Mouse (Mus musculus) B cell, adult 67 days (primary cell): Measurements from ENCODE around the gene Nckipsd. TPM values are rescaled to one million over a fixed set of nuclear protein-coding genes. Genes with fewer than 3 reads are reported as not detected.

ENCODE experiments used
- total RNA-seq, 2 experiments: library from RNA; stranded (reverse); gene quantifications; 4 replicates each; pipeline ENCODE4 v1.2.4; 2023

Gene Nckipsd
- total RNA-seq, result 10 to 100 TPM; 18.1 to 25.1 TPM

GRCm38 (mm10) chr9:108808163-108808665 is at the start of gene Nckipsd:
Gene Nckipsd (plus strand): TSS chr9:108808368.

GRCm38 (mm10) chr9:108783548-108784463 is 24.4 kb upstream of the Nckipsd start, which contains the start of gene Ip6k2:
Gene Ip6k2 (plus strand): TSS chr9:108783796.

GRCm38 (mm10) chr9:108825820-108826699 is 17.9 kb downstream of the Nckipsd start, which contains the start of gene Celsr3:
Gene Celsr3 (plus strand): TSS chr9:108826320.

GRCm38 (mm10) chr9:108852976-108853375 is 44.8 kb downstream of the Nckipsd start, which contains the start of gene Slc26a6:
Gene Slc26a6 (plus strand): TSS chr9:108853283.

Other genes starting within 250 kb of the Nckipsd start
- 100 to 1,000 TPM; 197 to 211 TPM for gene Impdh2, start 248.1 kb upstream of the Nckipsd start, total RNA-seq
- 10 to 100 TPM; 31.6 to 37.6 TPM for gene Ndufaf3, start 240.9 kb upstream of the Nckipsd start, total RNA-seq
- gene Dalrd3, start 238.5 kb upstream of the Nckipsd start, total RNA-seq, result 100 to 1,000 TPM in 1 of 2 experiments, 10 to 100 TPM in 1; 93.3 to 117 TPM
- gene Wdr6, start 229.6 kb upstream of the Nckipsd start, total RNA-seq, result 10 to 100 TPM; 42.2 to 42.9 TPM
- 1 to 10 TPM; 3.0 to 6.8 TPM for gene P4htm, start 210.7 kb upstream of the Nckipsd start, total RNA-seq
- gene Arih2, start 159.0 kb upstream of the Nckipsd start, total RNA-seq, result 100 to 1,000 TPM; 135 to 144 TPM
- 10 to 100 TPM; 17.3 to 20.1 TPM for gene Slc25a20, start 146.3 kb upstream of the Nckipsd start, total RNA-seq
- 10 to 100 TPM; 12.1 to 12.7 TPM for gene Prkar2a, start 119.1 kb upstream of the Nckipsd start, total RNA-seq
- 10 to 100 TPM; 80.3 to 81.0 TPM for gene Ip6k2, start 24.6 kb upstream of the Nckipsd start, total RNA-seq
- gene Celsr3, start 18.0 kb downstream of the Nckipsd start, total RNA-seq, result under 1 TPM; 0.06 to 0.53 TPM
- gene Slc26a6, start 44.9 kb downstream of the Nckipsd start, total RNA-seq, result 10 to 100 TPM; 11.7 to 17.2 TPM
- gene Tmem89, start 106.3 kb downstream of the Nckipsd start, total RNA-seq, result under 1 TPM in 1 of 2 experiments, not detected in 1; 0.78 TPM
- gene Uqcrc1, start 128.3 kb downstream of the Nckipsd start, total RNA-seq, result 100 to 1,000 TPM; 174 to 176 TPM
- 1 to 10 TPM; 4.0 to 6.9 TPM for gene Col7a1, start 145.2 kb downstream of the Nckipsd start, total RNA-seq
- under 1 TPM in 1 of 2 experiments, not detected in 1; 0.83 TPM for gene Ucn2, start 177.6 kb downstream of the Nckipsd start, total RNA-seq
- gene Pfkfb4, start 183.4 kb downstream of the Nckipsd start, total RNA-seq, result 10 to 100 TPM; 32.6 to 47.0 TPM
- 1,000 to 10,000 TPM; 2,072 to 2,196 TPM for gene Shisa5, start 230.2 kb downstream of the Nckipsd start, total RNA-seq